Mouse (Mus musculus) heart, postnatal 0 days (tissue): ENCODE data around the gene Immp1l. TPM values are rescaled to one million over a fixed set of nuclear protein-coding genes. Genes with fewer than 3 reads are reported as not detected.
A peak's percentile ranks its signal among the peaks of the same experiment; 100 is the strongest.

Experiments used
- ATAC-seq: fragments of 200-750 bp; cut with Nextera tagmentation; 2 replicates; pipeline ENCODE4 v1.8.0; 2017; ENCODE audit warnings: low read depth, moderate number of reproducible peaks, moderate library complexity; ENCODE audit not compliant: insufficient read depth
- DNase-seq: peaks from one replicate; pipeline ENCODE4 v3.0.0-alpha.2; 2016; ENCODE audit warnings: low spot score
- H3K27ac ChIP-seq: fragments of 300-500 bp; sonication (generic); 2 replicates; pipeline ENCODE4 v1.5.1; 2014; ENCODE audit warnings: low read depth, mild to moderate bottlenecking
- H3K27me3 ChIP-seq: fragments of 300-500 bp; sonication (generic); 2 replicates; pipeline ENCODE4 v1.6.1; 2014; ENCODE audit warnings: low read length, mixed read lengths; ENCODE audit not compliant: control insufficient read depth, insufficient read depth
- H3K36me3 ChIP-seq: fragments of 300-500 bp; sonication (generic); replicated peaks from 2 replicates; pipeline ENCODE4 v1.6.1; 2014; ENCODE audit warnings: low read length, mixed read lengths; ENCODE audit not compliant: control insufficient read depth, insufficient read depth
- H3K4me1 ChIP-seq: fragments of 300-500 bp; sonication (generic); 2 replicates; pipeline ENCODE4 v1.6.1; 2014; ENCODE audit warnings: antibody characterized with exemption; ENCODE audit not compliant: control insufficient read depth, insufficient read depth
- H3K4me2 ChIP-seq: fragments of 300-500 bp; sonication (generic); 2 replicates; pipeline ENCODE4 v1.6.1; 2014; ENCODE audit warnings: low read depth, mild to moderate bottlenecking, low read length, moderate library complexity
- H3K4me3 ChIP-seq: fragments of 300-500 bp; sonication (generic); 2 replicates; pipeline ENCODE4 v1.5.1; 2014; ENCODE audit warnings: low read depth, low read length
- H3K9ac ChIP-seq: fragments of 300-500 bp; sonication (generic); replicated peaks from 2 replicates; pipeline ENCODE4 v1.6.1; 2014; ENCODE audit warnings: low read depth, low read length, mixed read lengths
- H3K9me3 ChIP-seq: fragments of 300-500 bp; sonication (generic); replicated peaks from 2 replicates; pipeline ENCODE4 v1.6.1; 2016; ENCODE audit warnings: low read length; ENCODE audit not compliant: control insufficient read depth
- CTCF ChIP-seq: IDR thresholded peaks from 2 replicates; pipeline ENCODE4 v1.5.1; 2016; ENCODE audit warnings: antibody characterized with exemption, control low read depth, low read depth
- EP300 ChIP-seq: IDR thresholded peaks from 2 replicates; pipeline ENCODE4 v1.6.1; 2016; ENCODE audit warnings: antibody characterized with exemption, low read depth
- WGBS: fragments of 180-500 bp; shearing (Covaris S2); extraction: QIAGEN DNeasy Blood & Tissue Kit; methylation state at CpG from one replicate; pipeline ENCODE4 v1.1.7; 2014; 5-methylcytosine and 5-hydroxymethylcytosine counted together
- polyA plus RNA-seq: library from polyadenylated mRNA; unstranded; fragments of >200 nt; fragmentation: Nextera tagmentation; extraction: Ambion mirVana; gene quantifications from 2 replicates; pipeline ENCODE4 v1.2.1, GENCODE M21; 2015
- total RNA-seq: library from RNA; depleted of rRNA; stranded (reverse); fragments of >200 nt; gene quantifications from 2 replicates; pipeline ENCODE4 v1.2.3, GENCODE M21; 2014; ENCODE audit warnings: low replicate concordance

The Immp1l gene
- total and polyA plus RNA-seq, 2 experiments from 2014 or later, result 95.7 to 167 TPM

DNA sequence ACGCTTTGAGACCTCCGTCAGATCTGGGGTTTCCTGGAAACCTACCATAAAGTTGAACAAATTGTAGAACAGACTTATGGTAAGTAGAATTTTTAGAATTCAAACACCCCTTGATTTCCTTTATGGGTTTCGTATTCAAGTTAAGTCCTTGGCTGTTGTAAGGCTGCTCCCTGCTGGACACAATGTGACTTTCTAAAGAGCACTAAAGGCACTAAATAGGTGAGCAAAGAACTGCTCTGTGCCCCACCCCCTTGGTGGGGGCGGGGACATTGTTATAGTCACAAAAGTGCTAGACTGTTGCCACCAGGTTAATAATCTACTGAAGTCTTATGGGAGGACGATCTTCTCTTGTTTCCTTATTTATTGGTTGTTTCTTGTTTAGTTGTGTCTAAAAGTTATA is 3.9 kb downstream of the Immp1l start:
- H3K4me1 ChIP-seq, result peaks cover 3% of the 10 kb centered on the region; the same call in 1 of the 2 replicates
- TF ChIP-seq EP300 (no peak), CTCF (0 out of 2 replicates have a peak, but pooled peaks have one; percentile 13)
- H3K27me3 ChIP-seq, result no peaks in the 10 kb centered on the region
- H3K4me3 ChIP-seq, result no peak overlapping the region
- WGBS, result 83% methylated on average over 5 of the region's 5 CpGs
- no peak overlapping the region for H3K27ac ChIP-seq
- no peak for ATAC-seq
- H3K4me2 ChIP-seq, result no peak overlapping the region
- no peaks in the 10 kb centered on the region for H3K9me3 ChIP-seq
- H3K36me3 ChIP-seq, result peaks cover 13% of the 10 kb centered on the region
- no peak for DNase-seq
- no peak overlapping the region for H3K9ac ChIP-seq

DNA sequence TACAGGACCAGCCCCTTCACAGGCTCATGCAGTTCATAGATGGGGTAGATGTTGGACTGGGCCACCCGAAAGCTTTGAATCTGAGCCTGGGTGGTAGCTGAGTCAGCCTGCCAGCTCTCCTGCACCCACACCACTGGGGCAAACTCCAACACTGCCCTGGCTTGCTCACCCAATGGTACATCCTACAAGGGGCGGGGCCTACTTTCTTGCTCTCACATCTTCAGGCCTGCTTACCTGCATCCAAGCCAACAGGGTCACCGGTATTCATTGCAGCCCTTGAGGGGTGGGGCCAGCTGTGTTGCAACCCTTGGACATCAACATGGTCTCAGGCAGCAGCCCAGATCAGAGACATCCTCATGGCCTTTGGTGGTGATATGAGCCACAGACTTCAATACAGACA is 6.2 kb downstream of the Immp1l start:
- 89% methylated on average over 3 of the region's 3 CpGs for WGBS
- Histone ChIP-seq H3K36me3 (peaks cover 13% of the 10 kb centered on the region), H3K4me2 (no peak overlapping the region), H3K27ac (no peak overlapping the region), H3K4me1 (no peaks in the 10 kb centered on the region), H3K4me3 (no peak overlapping the region), H3K9me3 (no peaks in the 10 kb centered on the region), H3K27me3 (no peaks in the 10 kb centered on the region), H3K9ac (no peak overlapping the region)
- TF ChIP-seq EP300, result no peak
- TF ChIP-seq CTCF, result no peak
- DNase-seq, result no peak
- no peak for ATAC-seq

- TF ChIP-seq EP300, result no peak
- TF ChIP-seq CTCF, result no peak
- WGBS, result 84% methylated on average over 6 of the region's 6 CpGs
- DNase-seq (no peak), ATAC-seq (no peak)
- no peaks in the 10 kb centered on the region for H3K4me1 ChIP-seq
- no peak overlapping the region for H3K27ac ChIP-seq
- H3K27me3 ChIP-seq, result no peaks in the 10 kb centered on the region
- no peak overlapping the region for H3K4me3 ChIP-seq
- peaks cover 13% of the 10 kb centered on the region; the same call in 1 of the 2 replicates for H3K36me3 ChIP-seq
- no peaks in the 10 kb centered on the region for H3K9me3 ChIP-seq
- no peak overlapping the region for H3K4me2 ChIP-seq
- H3K9ac ChIP-seq, result no peak overlapping the region
Measured at GRCm38 (mm10) chr2:105913655-105914366, 9.4 kb downstream of the Immp1l start.

GRCm38 (mm10) chr2:105916671-105917070 is 12.2 kb downstream of the Immp1l start:
- Histone ChIP-seq H3K27me3 (no peaks in the 10 kb centered on the region), H3K4me1 (no peaks in the 10 kb centered on the region), H3K27ac (no peak overlapping the region), H3K4me3 (no peak overlapping the region), H3K4me2 (no peak overlapping the region), H3K9me3 (no peaks in the 10 kb centered on the region), H3K36me3 (no peaks in the 10 kb centered on the region), H3K9ac (no peak overlapping the region)
- TF ChIP-seq EP300 (no peak), CTCF (no peak)
- DNase-seq (no peak), ATAC-seq (no peak)
- 84% methylated on average over 1 of the region's 1 CpGs for WGBS

- ATAC-seq (no peak), DNase-seq (no peak)
- no peaks in the 10 kb centered on the region for H3K27me3 ChIP-seq
- no peak overlapping the region for H3K4me3 ChIP-seq
- WGBS, result 85% methylated on average over 5 of the region's 5 CpGs
- H3K27ac ChIP-seq, result no peak overlapping the region
- no peaks in the 10 kb centered on the region for H3K36me3 ChIP-seq
- H3K4me1 ChIP-seq, result no peaks in the 10 kb centered on the region
- H3K9me3 ChIP-seq, result no peaks in the 10 kb centered on the region
- H3K4me2 ChIP-seq, result no peak overlapping the region
- TF ChIP-seq CTCF (no peak), EP300 (no peak)
- H3K9ac ChIP-seq, result no peak overlapping the region
Measured at GRCm38 (mm10) chr2:105917623-105918346, 13.3 kb downstream of the Immp1l start.
